In the genomic region with DNA sequence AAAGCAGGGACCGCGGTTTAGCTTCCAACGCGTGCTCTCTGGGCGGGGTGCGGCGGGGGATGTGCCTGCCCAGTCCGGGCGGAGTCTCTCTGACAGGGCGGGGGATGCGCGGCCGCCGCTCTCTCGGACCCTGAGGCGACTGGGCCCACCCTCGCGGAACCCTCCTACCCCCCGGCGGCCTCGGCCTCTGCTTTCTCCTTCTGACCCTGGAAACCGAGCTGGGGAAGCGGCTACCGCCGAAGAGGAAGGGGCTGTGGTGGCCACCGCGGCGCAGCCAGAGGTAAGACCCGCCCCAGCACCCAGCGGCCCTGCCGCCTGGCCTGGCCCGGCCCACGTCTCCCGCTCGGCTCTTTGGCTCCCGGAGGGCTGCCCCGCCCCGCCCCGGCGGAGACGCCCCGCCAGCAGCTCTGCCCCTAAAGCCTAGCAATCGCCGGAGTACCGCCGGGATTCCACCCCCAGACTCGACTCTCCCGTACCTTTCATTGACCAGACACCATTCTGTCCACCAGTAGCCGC, we compare ENCODE assay signal across 7 mouse cellular contexts. TPM values are rescaled to one million over a fixed set of nuclear protein-coding genes. Genes with fewer than 3 reads are reported as not detected.
DNase-seq lines count a peak whose midpoint lies in the region; ATAC-seq and TF ChIP-seq lines count a peak whose summit lies in the region.

No protein-coding gene starts in this region.

- ATAC-seq in Patski, result peak; percentile 93
- ATAC-seq in hindbrain, postnatal 0 days, result peak; percentile 94

- no peak for TF ChIP-seq CTCF in Patski (IDR thresholded peaks at IDR 0.05)
- TF ChIP-seq CTCF in hindbrain, postnatal 0 days (IDR thresholded peaks at IDR 0.05; ENCODE audit: low read depth), result no peak

- peak overlapping the region; percentile 95 for H3K4me3 ChIP-seq in hindbrain, postnatal 0 days (ENCODE audit: low read length)
- peak overlapping the region; percentile 95 for H3K4me3 ChIP-seq in midbrain, embryonic 10.5 days

- no peak for DNase-seq in Patski (ENCODE audit: low read depth, low spot score)
- peak; percentile 58 for DNase-seq in c-Kit-positive CD71-negative TER-119-negative erythroid progenitor cells, embryonic 14.5 days (ENCODE audit: low read depth)
- DNase-seq in gastrocnemius, postnatal 10 days, result peak; percentile 86
- peak; percentile 61 for DNase-seq in hindbrain, postnatal 0 days (ENCODE audit: low spot score)
- peak; percentile 83 to 85 for DNase-seq in left cerebral cortex, postnatal 36 days (ENCODE audit: low spot score in 2 of 2)
- no peak for DNase-seq in midbrain, embryonic 10.5 days (ENCODE audit: low spot score)
- peak; percentile 90 to 95 for DNase-seq in spleen, postnatal 10 days (ENCODE audit: low spot score in 2 of 2)

- H3K9me3 ChIP-seq in hindbrain, postnatal 0 days (ENCODE audit: low read length), result no peaks in the 10 kb centered on the region
- no peaks in the 10 kb centered on the region for H3K9me3 ChIP-seq in midbrain, embryonic 10.5 days (replicated peaks)

- no peaks in the 10 kb centered on the region; the same call in 1 of the 2 replicates for H3K4me1 ChIP-seq in hindbrain, postnatal 0 days (ENCODE audit: insufficient read depth, low read length)
- peaks cover 25% of the 10 kb centered on the region for H3K4me1 ChIP-seq in midbrain, embryonic 10.5 days

- intact Hi-C loops in left cerebral cortex, postnatal 36 days (cut with DNase I), result no loop called here

- peak overlapping the region; percentile 93 for H3K9ac ChIP-seq in hindbrain, postnatal 0 days (replicated peaks; ENCODE audit: low read length)

- CTCF ChIA-PET in Patski (lab: Charles Lee), result interaction anchor here (1.2 to 1.9 kb wide), 2 partner anchors 26 to 27 kb away, joined by 3 to 4 read pairs; no protein-coding TSS in a partner anchor

- POLR2A ChIA-PET in Patski (lab: Charles Lee), result interaction anchor here (0.6 to 3.8 kb wide), 3 partner anchors 24 to 68 kb away, joined by 4 to 26 read pairs (median 23); no protein-coding TSS in a partner anchor

- peak overlapping the region; percentile 70 for H3K4me2 ChIP-seq in hindbrain, postnatal 0 days (ENCODE audit: low read depth, low read length)

- WGBS in hindbrain, postnatal 0 days, result 0% methylated on average over 33 of the region's 49 CpGs
- WGBS in midbrain, embryonic 10.5 days, result under 1% methylated on average over 49 of the region's 49 CpGs

- no peaks in the 10 kb centered on the region for H3K36me3 ChIP-seq in hindbrain, postnatal 0 days (ENCODE audit: insufficient read depth, low read length)
- no peaks in the 10 kb centered on the region for H3K36me3 ChIP-seq in midbrain, embryonic 10.5 days

- in situ Hi-C loops in Patski (cut with MboI; ENCODE audit: low pct_unique_long_range_greater_than_20kb), result no loop called here

- H3K27ac ChIP-seq in hindbrain, postnatal 0 days, result peak overlapping the region; percentile 92
- H3K27ac ChIP-seq in midbrain, embryonic 10.5 days (replicated peaks), result peak overlapping the region; percentile 97

- H3K27me3 ChIP-seq in Patski, result no peaks in the 10 kb centered on the region
- no peaks in the 10 kb centered on the region for H3K27me3 ChIP-seq in hindbrain, postnatal 0 days (ENCODE audit: insufficient read depth, low read length)
- no peaks in the 10 kb centered on the region for H3K27me3 ChIP-seq in midbrain, embryonic 10.5 days (ENCODE audit: low read depth, poor library complexity, severe bottlenecking)

RNA-seq across cellular contexts. Expression of gene Myo9a, which starts 0.4 kb away (rescaled TPM):
- 38.7 TPM for polyA plus RNA-seq in Patski (2021)
- 10 to 100 TPM; 14.9 to 24.5 TPM for total RNA-seq in gastrocnemius, postnatal 10 days (2021)
- 25.0 and 46.3 TPM in 2 replicates for total RNA-seq in hindbrain, postnatal 0 days (2014; rRNA removed)
- polyA plus RNA-seq in hindbrain, postnatal 0 days (2015; fragmentation: Nextera tagmentation; extraction: Ambion mirVana), result 14.4 and 15.4 TPM in 2 replicates
- 10 to 100 TPM; 65.6 to 95.9 TPM for total RNA-seq in left cerebral cortex, postnatal 36 days (2021)
- 10.4 and 12.6 TPM in 2 replicates for polyA plus RNA-seq in midbrain, embryonic 10.5 days (2016; fragmentation: Nextera tagmentation; extraction: Ambion mirVana)

RNA-seq across cellular contexts. Expression of gene Senp8, which starts 0.6 kb away (rescaled TPM):
- 11.5 TPM for polyA plus RNA-seq in Patski (2021)
- total RNA-seq in gastrocnemius, postnatal 10 days (2021), result 1 to 10 TPM; 6.5 to 8.5 TPM
- total RNA-seq in hindbrain, postnatal 0 days (2014; rRNA removed), result 2.4 and 8.2 TPM in 2 replicates
- 4.3 and 5.6 TPM in 2 replicates for polyA plus RNA-seq in hindbrain, postnatal 0 days (2015; fragmentation: Nextera tagmentation; extraction: Ambion mirVana)
- total RNA-seq in left cerebral cortex, postnatal 36 days (2021), result 1 to 10 TPM; 7.6 to 9.0 TPM
- polyA plus RNA-seq in midbrain, embryonic 10.5 days (2016; fragmentation: Nextera tagmentation; extraction: Ambion mirVana), result 21.7 and 22.0 TPM in 2 replicates

Comparison
In these comparisons a context has a peak if more than half of its experiments do, and no peak if none do; other contexts are left out.
1. DNase-seq: peak in c-Kit-positive CD71-negative TER-119-negative erythroid progenitor cells, embryonic 14.5 days (single experiment), gastrocnemius, postnatal 10 days (single experiment), hindbrain, postnatal 0 days (single experiment), left cerebral cortex, postnatal 36 days (2 of 2) and spleen, postnatal 10 days (2 of 2); none in Patski (single experiment) and midbrain, embryonic 10.5 days (single experiment).